Mouse (Mus musculus) midbrain, embryonic 12.5 days (tissue): ENCODE measurements at regions not wholly inside any gene's neighbourhood (a gene's known extent, or its start where the extent isn't known, plus 50 kb on each side); places are given as distances from the start of the nearest gene placed in this dataset.
A peak's percentile ranks its signal among the peaks of the same experiment; 100 is the strongest.
"Not testable (repeated sequence)": the region's sequence is repeated elsewhere in the genome, so short reads cannot be mapped to it uniquely, and the experiment has no call there.

Source experiments
- ATAC-seq: fragments of 200-750 bp; cut with Nextera tagmentation; 2 replicates; pipeline ENCODE4 v1.8.0; 2017; ENCODE audit warnings: low read depth, moderate TSS enrichment, moderate library complexity; ENCODE audit not compliant: low FRiP score
- H3K27ac ChIP-seq: fragments of 300-500 bp; sonication (generic); replicated peaks from 2 replicates; pipeline ENCODE4 v1.5.1; 2016; ENCODE audit warnings: mild to moderate bottlenecking
- H3K27me3 ChIP-seq: fragments of 300-500 bp; sonication (generic); 2 replicates; pipeline ENCODE4 v1.6.1; 2016; ENCODE audit warnings: mild to moderate bottlenecking
- H3K36me3 ChIP-seq: fragments of 300-500 bp; sonication (generic); 2 replicates; pipeline ENCODE4 v1.6.1; 2016
- H3K4me1 ChIP-seq: fragments of 300-500 bp; sonication (generic); 2 replicates; pipeline ENCODE4 v1.6.1; 2016
- H3K4me2 ChIP-seq: fragments of 300-500 bp; sonication (generic); replicated peaks from 2 replicates; pipeline ENCODE4 v1.6.1; 2016; ENCODE audit warnings: mild to moderate bottlenecking, moderate library complexity
- H3K4me3 ChIP-seq: fragments of 300-500 bp; sonication (generic); 2 replicates; pipeline ENCODE4 v1.5.1; 2016; ENCODE audit warnings: mild to moderate bottlenecking
- H3K9ac ChIP-seq: fragments of 300-500 bp; sonication (generic); replicated peaks from 2 replicates; pipeline ENCODE4 v1.6.1; 2016; ENCODE audit warnings: mild to moderate bottlenecking, moderate library complexity
- H3K9me3 ChIP-seq: fragments of 300-500 bp; sonication (generic); 2 replicates; pipeline ENCODE4 v1.6.1; 2016; ENCODE audit warnings: mild to moderate bottlenecking
- WGBS: fragments of 180-500 bp; shearing (Covaris S2); methylation state at CpG from one replicate; pipeline ENCODE4 v1.1.7; 2016; 5-methylcytosine and 5-hydroxymethylcytosine counted together

- Histone ChIP-seq H3K4me2 (no peak overlapping the region), H3K27ac (no peak overlapping the region), H3K9ac (no peak overlapping the region), H3K4me3 (no peak overlapping the region), H3K27me3 (no peaks in the 10 kb centered on the region), H3K9me3 (0 out of 2 replicates have a peak, but pooled peaks cover 2% of the 10 kb centered on the region), H3K36me3 (no peaks in the 10 kb centered on the region), H3K4me1 (no peaks in the 10 kb centered on the region)
- WGBS: 88% methylated on average over 9 of the region's 9 CpGs
- no peak for ATAC-seq
Measured at GRCm38 (mm10) chr7:60293556-60293955, 153.5 kb upstream of the Snrpn start.

GRCm38 (mm10) chr7:60244187-60244866 is 104.3 kb upstream of the Snrpn start:
- 22% methylated on average over 22 of the region's 22 CpGs for whole genome bisulfite sequencing
- H3K4me2 ChIP-seq: peak overlapping the region; percentile 33; the same call in 1 of the 2 replicates
- H3K27ac ChIP-seq: 0 out of 2 replicates have a peak overlapping the region, but pooled peaks have one; percentile 39

GRCm38 (mm10) chr7:60243746-60244145 is 103.7 kb upstream of the Snrpn start:
- not testable (repeated sequence) for H3K36me3 ChIP-seq, H3K27me3 ChIP-seq, H3K9me3 ChIP-seq, H3K4me1 ChIP-seq, H3K9ac ChIP-seq, H3K27ac ChIP-seq
- 35% methylated on average over 11 of the region's 11 CpGs for WGBS
- Histone ChIP-seq H3K4me2 (peak overlapping the region; percentile 42), H3K4me3 (peak overlapping the region; percentile 41)
- ATAC-seq: peak; percentile 64; the same call in 1 of the 2 replicates

More at GRCm38 (mm10) chr7:60244187-60244866, 104.3 kb upstream of the Snrpn start:
- ATAC-seq: peak; percentile 99
- not testable (repeated sequence) for H3K9ac ChIP-seq, H3K9me3 ChIP-seq, H3K4me1 ChIP-seq, H3K36me3 ChIP-seq, H3K27me3 ChIP-seq
- peak overlapping the region; percentile 39 for H3K4me3 ChIP-seq

GRCm38 (mm10) chr7:60238595-60239195 is 98.7 kb upstream of the Snrpn start:
- not testable (repeated sequence) for H3K4me3 ChIP-seq, H3K4me2 ChIP-seq, H3K4me1 ChIP-seq, H3K27me3 ChIP-seq, H3K9ac ChIP-seq, H3K9me3 ChIP-seq, H3K27ac ChIP-seq, H3K36me3 ChIP-seq
- 10% methylated on average over 4 of the region's 4 CpGs for WGBS
- ATAC-seq: peak; percentile 54; the same call in 1 of the 2 replicates

- H3K27ac ChIP-seq: peak overlapping the region; percentile 61
- H3K36me3 ChIP-seq, H3K4me2 ChIP-seq, H3K4me3 ChIP-seq, H3K9me3 ChIP-seq, H3K9ac ChIP-seq, H3K27me3 ChIP-seq, H3K4me1 ChIP-seq: not testable (repeated sequence)
- WGBS: 53% methylated on average over 3 of the region's 3 CpGs
- peak; percentile 79 for ATAC-seq
Measured at GRCm38 (mm10) chr7:60216358-60217273, 76.6 kb upstream of the Snrpn start.
